Mouse (Mus musculus) hindbrain, embryonic 16.5 days (tissue): ENCODE results near the gene Hcrt. TPM values are rescaled to one million over a fixed set of nuclear protein-coding genes. Genes with fewer than 3 reads are reported as not detected.

ENCODE experiments used
- ATAC-seq: fragments of 200-750 bp; cut with Nextera tagmentation; 2 replicates; pipeline ENCODE4 v1.8.0; 2017; ENCODE audit warnings: moderate TSS enrichment, moderate library complexity
- H3K27ac ChIP-seq: fragments of 300-500 bp; sonication (generic); 2 replicates; pipeline ENCODE4 v1.5.1; 2014; ENCODE audit warnings: low read depth, mild to moderate bottlenecking, control low read depth, low read length, moderate library complexity
- H3K27me3 ChIP-seq: fragments of 300-500 bp; sonication (generic); replicated peaks from 2 replicates; pipeline ENCODE4 v1.6.1; 2014; ENCODE audit warnings: low read length; ENCODE audit not compliant: control insufficient read depth, insufficient read depth
- H3K36me3 ChIP-seq: fragments of 300-500 bp; sonication (generic); 2 replicates; pipeline ENCODE4 v1.6.1; 2014; ENCODE audit warnings: mild to moderate bottlenecking, low read length, moderate library complexity, mixed read lengths; ENCODE audit not compliant: control insufficient read depth, insufficient read depth
- H3K4me1 ChIP-seq: fragments of 300-500 bp; sonication (generic); 2 replicates; pipeline ENCODE4 v1.6.1; 2014; ENCODE audit warnings: low read depth, low read length; ENCODE audit not compliant: control insufficient read depth, insufficient read depth
- H3K4me2 ChIP-seq: fragments of 300-500 bp; sonication (generic); 2 replicates; pipeline ENCODE4 v1.6.1; 2014; ENCODE audit warnings: mild to moderate bottlenecking, low read length, control low read depth, moderate library complexity
- H3K4me3 ChIP-seq: fragments of 300-500 bp; sonication (generic); 2 replicates; pipeline ENCODE4 v1.5.1; 2014; ENCODE audit warnings: mild to moderate bottlenecking, low read length, control low read depth, moderate library complexity
- H3K9ac ChIP-seq: fragments of 300-500 bp; sonication (generic); 2 replicates; pipeline ENCODE4 v1.6.1; 2014; ENCODE audit warnings: low read depth, mild to moderate bottlenecking, control low read depth, low read length, moderate library complexity
- H3K9me3 ChIP-seq: fragments of 300-500 bp; sonication (generic); 2 replicates; pipeline ENCODE4 v1.6.1; 2014; ENCODE audit warnings: mild to moderate bottlenecking, low read length, moderate library complexity; ENCODE audit not compliant: control insufficient read depth
- WGBS: fragments of 180-500 bp; shearing (Covaris S2); extraction: QIAGEN DNeasy Blood & Tissue Kit; methylation state at CpG from one replicate; pipeline ENCODE4 v1.1.7; 2014; 5-methylcytosine and 5-hydroxymethylcytosine counted together
- polyA plus RNA-seq: library from polyadenylated mRNA; unstranded; fragments of >200 nt; fragmentation: Nextera tagmentation; extraction: Ambion mirVana; gene quantifications from 2 replicates; pipeline ENCODE4 v1.2.1, GENCODE M21; 2015

The Hcrt gene
- polyA plus RNA-seq, 1 experiment from 2014 or later, result 0.48 TPM

GRCm38 (mm10) chr11:100747114-100747513 lies 15.6 kb downstream of the Hcrt start:
- Histone ChIP-seq H3K4me3 (no peak overlapping the region), H3K4me2 (no peak overlapping the region), H3K27ac (no peak overlapping the region), H3K36me3 (peaks cover 16% of the 10 kb centered on the region), H3K4me1 (no peaks in the 10 kb centered on the region), H3K27me3 (no peaks in the 10 kb centered on the region), H3K9ac (no peak overlapping the region), H3K9me3 (no peaks in the 10 kb centered on the region)
- 75% methylated on average over 5 of the region's 5 CpGs for WGBS
- no peak for ATAC-seq

GRCm38 (mm10) chr11:100746546-100746945 lies 16.2 kb downstream of the Hcrt start:
- H3K4me1 ChIP-seq, result no peaks in the 10 kb centered on the region
- H3K36me3 ChIP-seq, result peaks cover 14% of the 10 kb centered on the region
- no peak for ATAC-seq
- WGBS, result 89% methylated on average over 10 of the region's 10 CpGs
- no peak overlapping the region for H3K27ac ChIP-seq
- no peaks in the 10 kb centered on the region for H3K27me3 ChIP-seq
- H3K4me2 ChIP-seq, result no peak overlapping the region
- H3K9me3 ChIP-seq, result no peaks in the 10 kb centered on the region
- no peak overlapping the region for H3K9ac ChIP-seq
- no peak overlapping the region for H3K4me3 ChIP-seq

GRCm38 (mm10) chr11:100745085-100745484 lies 17.6 kb downstream of the Hcrt start:
- Histone ChIP-seq H3K36me3 (peaks cover 17% of the 10 kb centered on the region), H3K9me3 (no peaks in the 10 kb centered on the region), H3K4me2 (no peak overlapping the region), H3K27ac (no peak overlapping the region), H3K27me3 (no peaks in the 10 kb centered on the region), H3K4me1 (no peaks in the 10 kb centered on the region), H3K9ac (no peak overlapping the region; the same call in none of the 2 replicates), H3K4me3 (no peak overlapping the region)
- ATAC-seq, result peak; percentile 51; the same call in 1 of the 2 replicates
- 14% methylated on average over 6 of the region's 6 CpGs for WGBS

- H3K9ac ChIP-seq, result no peak overlapping the region
- no peak for ATAC-seq
- H3K9me3 ChIP-seq, result no peaks in the 10 kb centered on the region
- no peak overlapping the region for H3K4me3 ChIP-seq
- H3K27me3 ChIP-seq, result no peaks in the 10 kb centered on the region
- H3K27ac ChIP-seq, result no peak overlapping the region
- peaks cover 12% of the 10 kb centered on the region for H3K36me3 ChIP-seq
- WGBS, result 76% methylated on average over 6 of the region's 6 CpGs
- peaks cover 12% of the 10 kb centered on the region for H3K4me1 ChIP-seq
- H3K4me2 ChIP-seq, result no peak overlapping the region
Observed at GRCm38 (mm10) chr11:100741348-100741747, 21.4 kb downstream of the Hcrt start.

- Histone ChIP-seq H3K27ac (peak overlapping the region; percentile 83), H3K36me3 (peaks cover 7% of the 10 kb centered on the region), H3K9ac (peak overlapping the region; percentile 72), H3K4me1 (peaks cover 18% of the 10 kb centered on the region), H3K9me3 (no peaks in the 10 kb centered on the region), H3K4me3 (peak overlapping the region; percentile 57), H3K27me3 (no peaks in the 10 kb centered on the region), H3K4me2 (peak overlapping the region; percentile 68)
- 15% methylated on average over 5 of the region's 5 CpGs for WGBS
- ATAC-seq, result no peak
Observed at GRCm38 (mm10) chr11:100738749-100739148, 24.0 kb downstream of the Hcrt start.

- Histone ChIP-seq H3K27me3 (no peaks in the 10 kb centered on the region), H3K4me1 (peaks cover 18% of the 10 kb centered on the region), H3K9ac (peak within 1 kb of the TSS; percentile 80), H3K9me3 (no peaks in the 10 kb centered on the region), H3K36me3 (peaks cover 7% of the 10 kb centered on the region), H3K4me3 (peak within 1 kb of the TSS; percentile 57), H3K4me2 (peak within 1 kb of the TSS; percentile 91), H3K27ac (peak within 1 kb of the TSS; percentile 83)
- ATAC-seq, result peak; percentile 99
- under 1% methylated on average over 36 of the region's 39 CpGs for WGBS
Observed at GRCm38 (mm10) chr11:100738066-100738604, 24.6 kb downstream of the Hcrt start, which contains the start of gene Rab5c. Gene Rab5c (minus strand): TSS chr11:100738215.

GRCm38 (mm10) chr11:100737105-100737733 lies 25.5 kb downstream of the Hcrt start:
- no peaks in the 10 kb centered on the region for H3K27me3 ChIP-seq
- peaks cover 18% of the 10 kb centered on the region for H3K4me1 ChIP-seq
- peak overlapping the region; percentile 91 for H3K4me2 ChIP-seq
- peaks cover 7% of the 10 kb centered on the region for H3K36me3 ChIP-seq
- 3% methylated on average over 13 of the region's 13 CpGs for WGBS
- H3K4me3 ChIP-seq, result peak overlapping the region; percentile 57
- peak overlapping the region; percentile 37; the same call in 1 of the 2 replicates for H3K27ac ChIP-seq
- H3K9ac ChIP-seq, result peak overlapping the region; percentile 80
- H3K9me3 ChIP-seq, result no peaks in the 10 kb centered on the region
- no peak for ATAC-seq

GRCm38 (mm10) chr11:100736746-100737080 lies 26.0 kb downstream of the Hcrt start:
- Histone ChIP-seq H3K36me3 (peaks cover 6% of the 10 kb centered on the region), H3K9me3 (no peaks in the 10 kb centered on the region), H3K4me2 (peak overlapping the region; percentile 91), H3K4me1 (peaks cover 18% of the 10 kb centered on the region), H3K27me3 (no peaks in the 10 kb centered on the region), H3K4me3 (no peak overlapping the region), H3K9ac (no peak overlapping the region), H3K27ac (no peak overlapping the region)
- ATAC-seq, result no peak
- WGBS, result 82% methylated on average over 4 of the region's 4 CpGs

GRCm38 (mm10) chr11:100735954-100736745 lies 26.6 kb downstream of the Hcrt start:
- WGBS, result 84% methylated on average over 14 of the region's 14 CpGs

More at GRCm38 (mm10) chr11:100735954-100736745, 26.6 kb downstream of the Hcrt start:
- H3K27ac ChIP-seq, result no peak overlapping the region
- peaks cover 18% of the 10 kb centered on the region for H3K4me1 ChIP-seq
- no peak overlapping the region for H3K4me3 ChIP-seq
- no peaks in the 10 kb centered on the region for H3K27me3 ChIP-seq
- 0 out of 2 replicates have a peak overlapping the region, but pooled peaks have one; percentile 7 for H3K4me2 ChIP-seq
- H3K36me3 ChIP-seq, result peaks cover under 1% of the 10 kb centered on the region
- H3K9ac ChIP-seq, result no peak overlapping the region
- ATAC-seq, result no peak
- H3K9me3 ChIP-seq, result no peaks in the 10 kb centered on the region
